Mouse (Mus musculus): Measurements from ENCODE around the gene Stk24. TPM values are rescaled to one million over a fixed set of nuclear protein-coding genes. Genes with fewer than 3 reads are reported as not detected.

Gene Stk24
- polyA plus RNA-seq, 1 experiment from 2014 or later = 36.6 TPM

- DNase-seq (ENCODE audit: low spot score) (no peak), ATAC-seq (replicated peaks; ENCODE audit: low FRiP score, low read depth) (no peak)
- H3K27ac ChIP-seq = no peak overlapping the region
- 73% methylated on average over 5 of the region's 5 CpGs for WGBS
- no peaks in the 10 kb centered on the region for H3K27me3 ChIP-seq (ENCODE audit: insufficient read depth, low read length)
- no peaks in the 10 kb centered on the region for H3K36me3 ChIP-seq (ENCODE audit: insufficient read depth, low read length)
- peaks cover 33% of the 10 kb centered on the region for H3K4me1 ChIP-seq (replicated peaks; ENCODE audit: insufficient read depth, low read length)
- no peak for TF ChIP-seq CTCF (IDR thresholded peaks at IDR 0.05; ENCODE audit: low read depth)
- no peak overlapping the region for H3K4me2 ChIP-seq (ENCODE audit: low read length)
- no peaks in the 10 kb centered on the region for H3K9me3 ChIP-seq (replicated peaks; ENCODE audit: low read length)
- H3K4me3 ChIP-seq (replicated peaks; ENCODE audit: low read depth, low read length) = no peak overlapping the region
- no peak overlapping the region for H3K9ac ChIP-seq (ENCODE audit: low read depth, low read length)
Measured at GRCm38 (mm10) chr14:121349291-121349690, 30.5 kb downstream of the Stk24 start.

GRCm38 (mm10) chr14:121348256-121348655 lies 31.6 kb downstream of the Stk24 start:
- Histone ChIP-seq H3K27ac (peak overlapping the region; percentile 47; the same call in 1 of the 2 replicates), H3K4me3 (replicated peaks; ENCODE audit: low read depth, low read length) (no peak overlapping the region), H3K9me3 (replicated peaks; ENCODE audit: low read length) (no peaks in the 10 kb centered on the region), H3K4me1 (replicated peaks; ENCODE audit: insufficient read depth, low read length) (peaks cover 40% of the 10 kb centered on the region), H3K9ac (ENCODE audit: low read depth, low read length) (no peak overlapping the region), H3K4me2 (ENCODE audit: low read length) (no peak overlapping the region), H3K27me3 (ENCODE audit: insufficient read depth, low read length) (no peaks in the 10 kb centered on the region), H3K36me3 (ENCODE audit: insufficient read depth, low read length) (no peaks in the 10 kb centered on the region)
- ATAC-seq (replicated peaks; ENCODE audit: low FRiP score, low read depth) (peak; percentile 61; the same call in 1 of the 2 replicates), DNase-seq (ENCODE audit: low spot score) (peak; percentile 89)
- no peak for TF ChIP-seq CTCF (IDR thresholded peaks at IDR 0.05; ENCODE audit: low read depth)
- WGBS = 24% methylated on average over 8 of the region's 8 CpGs

- peak overlapping the region; percentile 6; the same call in 1 of the 2 replicates for H3K27ac ChIP-seq
- peaks cover 34% of the 10 kb centered on the region for H3K4me1 ChIP-seq (replicated peaks; ENCODE audit: insufficient read depth, low read length)
- H3K27me3 ChIP-seq (ENCODE audit: insufficient read depth, low read length) = no peaks in the 10 kb centered on the region
- H3K9ac ChIP-seq (ENCODE audit: low read depth, low read length) = no peak overlapping the region
- H3K36me3 ChIP-seq (ENCODE audit: insufficient read depth, low read length) = no peaks in the 10 kb centered on the region
- DNase-seq (ENCODE audit: low spot score) (no peak), ATAC-seq (replicated peaks; ENCODE audit: low FRiP score, low read depth) (no peak)
- no peak overlapping the region for H3K4me2 ChIP-seq (ENCODE audit: low read length)
- no peak for TF ChIP-seq CTCF (IDR thresholded peaks at IDR 0.05; ENCODE audit: low read depth)
- no peak overlapping the region for H3K4me3 ChIP-seq (replicated peaks; ENCODE audit: low read depth, low read length)
- WGBS = 82% methylated on average over 10 of the region's 10 CpGs
- no peaks in the 10 kb centered on the region for H3K9me3 ChIP-seq (replicated peaks; ENCODE audit: low read length)
Measured at GRCm38 (mm10) chr14:121347134-121347533, 32.7 kb downstream of the Stk24 start.

- WGBS = 67% methylated on average over 4 of the region's 4 CpGs
Measured at GRCm38 (mm10) chr14:121346654-121347053, 33.2 kb downstream of the Stk24 start.

GRCm38 (mm10) chr14:121346053-121346452 lies 33.8 kb downstream of the Stk24 start:
- no peaks in the 10 kb centered on the region for H3K27me3 ChIP-seq (ENCODE audit: insufficient read depth, low read length)
- DNase-seq (ENCODE audit: low spot score) (no peak), ATAC-seq (replicated peaks; ENCODE audit: low FRiP score, low read depth) (peak; percentile 12; the same call in 1 of the 2 replicates)
- no peaks in the 10 kb centered on the region for H3K9me3 ChIP-seq (replicated peaks; ENCODE audit: low read length)
- H3K36me3 ChIP-seq (ENCODE audit: insufficient read depth, low read length) = no peaks in the 10 kb centered on the region
- 89% methylated on average over 4 of the region's 4 CpGs for WGBS
- H3K27ac ChIP-seq = 0 out of 2 replicates have a peak overlapping the region, but pooled peaks have one; percentile 6
- peaks cover 34% of the 10 kb centered on the region for H3K4me1 ChIP-seq (replicated peaks; ENCODE audit: insufficient read depth, low read length)
- no peak overlapping the region for H3K4me2 ChIP-seq (ENCODE audit: low read length)
- H3K4me3 ChIP-seq (replicated peaks; ENCODE audit: low read depth, low read length) = no peak overlapping the region
- TF ChIP-seq CTCF (IDR thresholded peaks at IDR 0.05; ENCODE audit: low read depth) = peak; percentile 66
- H3K9ac ChIP-seq (ENCODE audit: low read depth, low read length) = no peak overlapping the region

More at GRCm38 (mm10) chr14:121346654-121347053, 33.2 kb downstream of the Stk24 start:
- DNase-seq (ENCODE audit: low spot score) = no peak
- no peak for TF ChIP-seq CTCF (IDR thresholded peaks at IDR 0.05; ENCODE audit: low read depth)
- Histone ChIP-seq H3K27ac (no peak overlapping the region), H3K4me1 (replicated peaks; ENCODE audit: insufficient read depth, low read length) (peaks cover 34% of the 10 kb centered on the region), H3K4me2 (ENCODE audit: low read length) (no peak overlapping the region), H3K9ac (ENCODE audit: low read depth, low read length) (no peak overlapping the region), H3K36me3 (ENCODE audit: insufficient read depth, low read length) (no peaks in the 10 kb centered on the region), H3K27me3 (ENCODE audit: insufficient read depth, low read length) (no peaks in the 10 kb centered on the region), H3K9me3 (replicated peaks; ENCODE audit: low read length) (no peaks in the 10 kb centered on the region), H3K4me3 (replicated peaks; ENCODE audit: low read depth, low read length) (no peak overlapping the region)
- no peak for ATAC-seq (replicated peaks; ENCODE audit: low FRiP score, low read depth)

GRCm38 (mm10) chr14:121344928-121345327 lies 34.9 kb downstream of the Stk24 start:
- Histone ChIP-seq H3K4me3 (replicated peaks; ENCODE audit: low read depth, low read length) (no peak overlapping the region), H3K36me3 (ENCODE audit: insufficient read depth, low read length) (no peaks in the 10 kb centered on the region), H3K27ac (no peak overlapping the region), H3K4me2 (ENCODE audit: low read length) (no peak overlapping the region), H3K9ac (ENCODE audit: low read depth, low read length) (no peak overlapping the region), H3K9me3 (replicated peaks; ENCODE audit: low read length) (no peaks in the 10 kb centered on the region), H3K4me1 (replicated peaks; ENCODE audit: insufficient read depth, low read length) (peaks cover 39% of the 10 kb centered on the region), H3K27me3 (ENCODE audit: insufficient read depth, low read length) (no peaks in the 10 kb centered on the region)
- ATAC-seq (replicated peaks; ENCODE audit: low FRiP score, low read depth) (no peak), DNase-seq (ENCODE audit: low spot score) (no peak)
- TF ChIP-seq CTCF (IDR thresholded peaks at IDR 0.05; ENCODE audit: low read depth) = no peak
- 42% methylated on average over 5 of the region's 5 CpGs for WGBS

- Histone ChIP-seq H3K36me3 (ENCODE audit: insufficient read depth, low read length) (no peaks in the 10 kb centered on the region), H3K9ac (ENCODE audit: low read depth, low read length) (no peak overlapping the region), H3K4me3 (replicated peaks; ENCODE audit: low read depth, low read length) (no peak overlapping the region), H3K27me3 (ENCODE audit: insufficient read depth, low read length) (no peaks in the 10 kb centered on the region), H3K4me2 (ENCODE audit: low read length) (no peak overlapping the region), H3K27ac (no peak overlapping the region), H3K4me1 (replicated peaks; ENCODE audit: insufficient read depth, low read length) (peaks cover 42% of the 10 kb centered on the region), H3K9me3 (replicated peaks; ENCODE audit: low read length) (no peaks in the 10 kb centered on the region)
- WGBS = 87% methylated on average over 3 of the region's 3 CpGs
- no peak for DNase-seq (ENCODE audit: low spot score)
- TF ChIP-seq CTCF (IDR thresholded peaks at IDR 0.05; ENCODE audit: low read depth) = no peak
- no peak for ATAC-seq (replicated peaks; ENCODE audit: low FRiP score, low read depth)
Measured at GRCm38 (mm10) chr14:121342885-121343284, 36.9 kb downstream of the Stk24 start.

All from kidney, postnatal 0 days (tissue).